Mouse (Mus musculus) forebrain, embryonic 14.5 days (tissue): ENCODE data around the gene Vnn3. TPM values are rescaled to one million over a fixed set of nuclear protein-coding genes. Genes with fewer than 3 reads are reported as not detected.

Source experiments
- ATAC-seq: fragments of 200-750 bp; cut with Nextera tagmentation; 2 replicates; pipeline ENCODE4 v1.8.0; 2017; ENCODE audit warnings: mild to moderate bottlenecking, moderate library complexity
- DNase-seq: peaks from one replicate; pipeline ENCODE4 v3.0.0-alpha.2; 2015; ENCODE audit warnings: low spot score
- H3K27ac ChIP-seq: fragments of 300-500 bp; sonication (generic); 2 replicates; pipeline ENCODE4 v1.5.1; 2014; ENCODE audit warnings: low read depth, mild to moderate bottlenecking, control low read depth, low read length, moderate library complexity
- H3K27me3 ChIP-seq: fragments of 300-500 bp; sonication (generic); replicated peaks from 2 replicates; pipeline ENCODE4 v1.6.1; 2014; ENCODE audit warnings: low read length, control low read depth, mixed read lengths; ENCODE audit not compliant: control insufficient read depth, insufficient read depth
- H3K36me3 ChIP-seq: fragments of 300-500 bp; sonication (generic); 2 replicates; pipeline ENCODE4 v1.6.1; 2014; ENCODE audit warnings: low read length, control low read depth; ENCODE audit not compliant: control insufficient read depth, insufficient read depth
- H3K4me1 ChIP-seq: fragments of 300-500 bp; sonication (generic); 2 replicates; pipeline ENCODE4 v1.6.1; 2014; ENCODE audit warnings: antibody characterized with exemption, low read length, control low read depth; ENCODE audit not compliant: control insufficient read depth, insufficient read depth
- H3K4me2 ChIP-seq: fragments of 300-500 bp; sonication (generic); 2 replicates; pipeline ENCODE4 v1.6.1; 2014; ENCODE audit warnings: mild to moderate bottlenecking, control low read depth, low read length
- H3K4me3 ChIP-seq: fragments of 300-500 bp; sonication (generic); 2 replicates; pipeline ENCODE4 v1.5.1; 2014; ENCODE audit warnings: low read depth, low read length, control low read depth
- H3K9ac ChIP-seq: fragments of 300-500 bp; sonication (generic); 2 replicates; pipeline ENCODE4 v1.6.1; 2014; ENCODE audit warnings: mild to moderate bottlenecking, low read length, control low read depth, moderate library complexity
- H3K9me3 ChIP-seq: fragments of 300-500 bp; sonication (generic); replicated peaks from 2 replicates; pipeline ENCODE4 v1.6.1; 2016; ENCODE audit warnings: low read length, control low read depth, mixed read lengths; ENCODE audit not compliant: control insufficient read depth
- WGBS: fragments of 180-500 bp; shearing (Covaris S2); extraction: QIAGEN DNeasy Blood & Tissue Kit; methylation state at CpG from one replicate; pipeline ENCODE4 v1.1.7; 2014; 5-methylcytosine and 5-hydroxymethylcytosine counted together
- polyA plus RNA-seq: library from polyadenylated mRNA; unstranded; fragments of >200 nt; fragmentation: Nextera tagmentation; extraction: Ambion mirVana; gene quantifications from 2 replicates; pipeline ENCODE4 v1.2.1, GENCODE M21; 2014

Vnn3 gene
- 0.11 TPM in 1 of 2 replicates, not detected in the other for polyA plus RNA-seq

GRCm38 (mm10) chr10:23851228-23851912 lies at the start of gene Vnn3:
TSS of gene Vnn3 (plus strand) at chr10:23851462.
- no peak for ATAC-seq
- Histone ChIP-seq H3K27me3 (no peaks in the 10 kb centered on the region), H3K4me3 (no peak within 1 kb of the TSS), H3K36me3 (no peaks in the 10 kb centered on the region), H3K27ac (no peak within 1 kb of the TSS), H3K9me3 (no peaks in the 10 kb centered on the region), H3K4me2 (no peak within 1 kb of the TSS), H3K9ac (no peak within 1 kb of the TSS), H3K4me1 (no peaks in the 10 kb centered on the region)
- WGBS: 84% methylated on average over 4 of the region's 4 CpGs
- no peak for DNase-seq

GRCm38 (mm10) chr10:23802911-23803310 lies 48.4 kb upstream of the Vnn3 start:
- H3K9me3 ChIP-seq: no peaks in the 10 kb centered on the region
- no peak for ATAC-seq
- H3K4me2 ChIP-seq: no peak overlapping the region
- no peak for DNase-seq
- no peak overlapping the region for H3K9ac ChIP-seq
- H3K4me3 ChIP-seq: no peak overlapping the region
- no peaks in the 10 kb centered on the region for H3K4me1 ChIP-seq
- H3K27ac ChIP-seq: no peak overlapping the region
- H3K36me3 ChIP-seq: peaks cover 53% of the 10 kb centered on the region
- WGBS: 78% methylated on average over 3 of the region's 3 CpGs
- H3K27me3 ChIP-seq: no peaks in the 10 kb centered on the region

GRCm38 (mm10) chr10:23804665-23805064 lies 46.6 kb upstream of the Vnn3 start:
- 57% methylated on average over 3 of the region's 3 CpGs for WGBS
- H3K27ac ChIP-seq: no peak overlapping the region
- no peak overlapping the region for H3K9ac ChIP-seq
- no peak for ATAC-seq
- peaks cover 58% of the 10 kb centered on the region for H3K36me3 ChIP-seq
- H3K4me3 ChIP-seq: no peak overlapping the region
- H3K4me2 ChIP-seq: no peak overlapping the region
- no peaks in the 10 kb centered on the region for H3K4me1 ChIP-seq
- no peak for DNase-seq
- no peaks in the 10 kb centered on the region for H3K9me3 ChIP-seq
- H3K27me3 ChIP-seq: no peaks in the 10 kb centered on the region

GRCm38 (mm10) chr10:23806201-23806600 lies 45.1 kb upstream of the Vnn3 start:
- peaks cover 50% of the 10 kb centered on the region for H3K36me3 ChIP-seq
- no peaks in the 10 kb centered on the region for H3K4me1 ChIP-seq
- H3K4me3 ChIP-seq: no peak overlapping the region
- 44% methylated on average over 4 of the region's 4 CpGs for WGBS
- no peaks in the 10 kb centered on the region for H3K27me3 ChIP-seq
- no peak for DNase-seq
- ATAC-seq: no peak
- H3K9me3 ChIP-seq: no peaks in the 10 kb centered on the region
- no peak overlapping the region for H3K9ac ChIP-seq
- H3K27ac ChIP-seq: no peak overlapping the region
- no peak overlapping the region for H3K4me2 ChIP-seq

GRCm38 (mm10) chr10:23811635-23812437 lies 39.4 kb upstream of the Vnn3 start:
- Histone ChIP-seq H3K9me3 (no peaks in the 10 kb centered on the region), H3K27ac (no peak overlapping the region), H3K27me3 (no peaks in the 10 kb centered on the region), H3K4me1 (no peaks in the 10 kb centered on the region), H3K36me3 (peaks cover 22% of the 10 kb centered on the region), H3K4me2 (no peak overlapping the region), H3K4me3 (no peak overlapping the region), H3K9ac (no peak overlapping the region)
- peak; percentile 47; the same call in 1 of the 2 replicates for ATAC-seq
- 75% methylated on average over 8 of the region's 12 CpGs for WGBS
- DNase-seq: peak; percentile 77

- ATAC-seq (peak; percentile 18; the same call in 1 of the 2 replicates), DNase-seq (no peak)
- Histone ChIP-seq H3K4me3 (no peak overlapping the region), H3K9me3 (no peaks in the 10 kb centered on the region), H3K27ac (no peak overlapping the region), H3K4me2 (no peak overlapping the region), H3K9ac (no peak overlapping the region), H3K36me3 (peaks cover 22% of the 10 kb centered on the region), H3K4me1 (no peaks in the 10 kb centered on the region), H3K27me3 (no peaks in the 10 kb centered on the region)
These were observed 38.9 kb upstream of the Vnn3 start for GRCm38 (mm10) chr10:23812438-23812759.

- Histone ChIP-seq H3K4me2 (no peak overlapping the region), H3K9me3 (no peaks in the 10 kb centered on the region), H3K4me3 (no peak overlapping the region), H3K9ac (no peak overlapping the region), H3K27ac (no peak overlapping the region), H3K36me3 (peaks cover 19% of the 10 kb centered on the region), H3K4me1 (no peaks in the 10 kb centered on the region), H3K27me3 (no peaks in the 10 kb centered on the region)
- 31% methylated on average over 11 of the region's 11 CpGs for WGBS
- DNase-seq: peak; percentile 53
- ATAC-seq: peak; percentile 68
These were observed 38.2 kb upstream of the Vnn3 start for GRCm38 (mm10) chr10:23812852-23813766.

GRCm38 (mm10) chr10:23815168-23815567 lies 36.1 kb upstream of the Vnn3 start:
- WGBS: 56% methylated on average over 1 of the region's 1 CpGs
- H3K9ac ChIP-seq: no peak overlapping the region

More at GRCm38 (mm10) chr10:23815168-23815567, 36.1 kb upstream of the Vnn3 start:
- Histone ChIP-seq H3K4me3 (no peak overlapping the region), H3K4me2 (no peak overlapping the region), H3K9me3 (no peaks in the 10 kb centered on the region), H3K27me3 (no peaks in the 10 kb centered on the region), H3K4me1 (no peaks in the 10 kb centered on the region), H3K27ac (no peak overlapping the region), H3K36me3 (peaks cover 29% of the 10 kb centered on the region)
- ATAC-seq: peak; percentile 60
- DNase-seq: peak; percentile 88
